Mouse (Mus musculus): ENCODE results near the gene Pcolce.
"Not testable (repeated sequence)": the region's sequence is repeated elsewhere in the genome, so short reads cannot be mapped to it uniquely, and the experiment has no call there.

Gene Pcolce

GRCm38 (mm10) chr5:137629906-137630545 lies 16.4 kb upstream of the Pcolce start:
- peak; percentile 43 to 51 for DNase-seq (ENCODE audit: low spot score in 2 of 2)

- DNase-seq (ENCODE audit: low spot score in 2 of 2) = no peak
These were observed 15.7 kb upstream of the Pcolce start for GRCm38 (mm10) chr5:137629306-137629721.

- DNase-seq (ENCODE audit: low spot score in 2 of 2) = peak; percentile 98 to 100
These were observed 15.1 kb upstream of the Pcolce start, which contains the start of the genes Fbxo24, Lrch4 and Gm20605 for GRCm38 (mm10) chr5:137628498-137629305. Gene Fbxo24 (minus strand): TSS chr5:137629002. Gene Lrch4 (plus strand): TSS chr5:137629121. Gene Gm20605 (plus strand): TSS chr5:137629175.

- no peak for DNase-seq (ENCODE audit: low spot score in 2 of 2)
These were observed 14.4 kb upstream of the Pcolce start for GRCm38 (mm10) chr5:137627991-137628390.

- no peak for DNase-seq (ENCODE audit: low spot score in 2 of 2)
These were observed 10.4 kb upstream of the Pcolce start for GRCm38 (mm10) chr5:137623937-137624530.

- DNase-seq (ENCODE audit: low spot score in 2 of 2) = no peak
These were observed 1.8 kb upstream of the Pcolce start for GRCm38 (mm10) chr5:137615347-137615746.

GRCm38 (mm10) chr5:137614921-137615320 lies 1.3 kb upstream of the Pcolce start:
- DNase-seq (ENCODE audit: low spot score in 2 of 2) = not testable (repeated sequence)

GRCm38 (mm10) chr5:137613076-137613475 lies 508 bp downstream of the Pcolce start:
- no peak for DNase-seq (ENCODE audit: low spot score in 2 of 2)

GRCm38 (mm10) chr5:137611245-137611602 lies 2.4 kb downstream of the Pcolce start:
- DNase-seq (ENCODE audit: low spot score in 2 of 2) = no peak

- no peak for DNase-seq (ENCODE audit: low spot score in 2 of 2)
These were observed 2.9 kb downstream of the Pcolce start for GRCm38 (mm10) chr5:137610548-137611244.

- no peak for DNase-seq (ENCODE audit: low spot score in 2 of 2)
These were observed 3.5 kb downstream of the Pcolce start for GRCm38 (mm10) chr5:137610056-137610455.

- no peak for DNase-seq (ENCODE audit: low spot score in 2 of 2)
These were observed 4.3 kb downstream of the Pcolce start for GRCm38 (mm10) chr5:137609292-137609691.

GRCm38 (mm10) chr5:137608654-137609190 lies 4.9 kb downstream of the Pcolce start:
- no peak for DNase-seq (ENCODE audit: low spot score in 2 of 2)

GRCm38 (mm10) chr5:137607860-137608653 lies 5.5 kb downstream of the Pcolce start:
- DNase-seq (ENCODE audit: low spot score in 2 of 2) = no peak

GRCm38 (mm10) chr5:137601365-137601729 lies 12.2 kb downstream of the Pcolce start:
- DNase-seq (ENCODE audit: low spot score in 2 of 2) = peak in 1 of 2 experiments; percentile 25

GRCm38 (mm10) chr5:137600619-137601364 lies 12.8 kb downstream of the Pcolce start, which contains the start of gene Mospd3:
Gene Mospd3 (minus strand): TSS chr5:137601058.
- DNase-seq (ENCODE audit: low spot score in 2 of 2) = peak; percentile 96 to 98

GRCm38 (mm10) chr5:137600281-137600618 lies 13.3 kb downstream of the Pcolce start:
- no peak for DNase-seq (ENCODE audit: low spot score in 2 of 2)

GRCm38 (mm10) chr5:137599600-137599999 lies 14.0 kb downstream of the Pcolce start:
- no peak for DNase-seq (ENCODE audit: low spot score in 2 of 2)

GRCm38 (mm10) chr5:137598100-137598826 lies 15.3 kb downstream of the Pcolce start:
- DNase-seq (ENCODE audit: low spot score in 2 of 2) = no peak

Measured in thymus, postnatal 10 days (tissue).